Comparison of ENCODE assay signal across 24 mouse cellular contexts in the genomic region with DNA sequence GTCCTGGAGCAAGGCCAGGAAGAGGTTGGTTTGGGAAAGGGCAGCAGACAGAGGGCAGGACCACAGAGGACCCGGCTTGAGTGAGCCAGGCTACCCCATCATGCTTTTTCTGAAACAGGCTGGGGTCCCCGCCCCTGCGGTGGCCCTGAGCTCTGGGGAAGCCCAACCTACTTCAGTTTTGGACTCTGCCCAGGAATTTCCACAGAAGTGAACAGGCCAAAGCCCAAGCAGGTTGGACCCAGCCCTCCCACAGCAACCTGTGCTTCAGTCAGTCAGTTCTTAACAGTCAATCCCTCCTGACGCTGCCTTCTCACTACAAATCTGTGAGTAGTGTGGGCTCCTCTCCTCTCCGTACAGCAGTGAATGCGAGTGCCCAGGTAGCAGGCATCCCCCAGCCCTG. TPM values are rescaled to one million over a fixed set of nuclear protein-coding genes. Genes with fewer than 3 reads are reported as not detected.
DNase-seq lines count a peak whose midpoint lies in the region; ATAC-seq and TF ChIP-seq lines count a peak whose summit lies in the region.
"Had no signal": no experiment of that assay in that cellular context is flagged by ENCODE, and none has a peak within 500 bp of the region (broad histone marks: within the 10 kb centered on the region; RNA-seq: fewer than 3 reads in every experiment).

Gene Slc28a1, plus strand, starts transcription at position 245 of the 400 bp plus-strand sequence.

- peak; percentile 45 for DNase-seq in adrenal gland, postnatal 14 days
- no peak for DNase-seq in adrenal gland, adult 18-20 months (ENCODE audit: low spot score in 2 of 2)
- peak; percentile 26 for DNase-seq in lung, embryonic 14.5 days
- DNase-seq in lung, adult 2 months, result no peak
- peak; percentile 77 to 89 for DNase-seq in kidney, postnatal 36 days
- no peak for DNase-seq in left cerebral cortex, postnatal 25 days (ENCODE audit: low spot score in 2 of 2)
- no peak for DNase-seq in cerebellum, adult 9-11 months
- DNase-seq: cerebellum, adult 18-20 months; gastrocnemius, postnatal 10 days; lung, adult 18-20 months; retina, postnatal 1 day; spleen, adult 18-20 months; thymus, postnatal 25 days had no signal

- 75% methylated on average over 6 of the region's 6 CpGs for whole genome bisulfite sequencing in lung, embryonic 14.5 days
- 64% methylated on average over 6 of the region's 6 CpGs for WGBS in lung, adult 2 months

- H3K36me3 ChIP-seq in lung, embryonic 14.5 days (ENCODE audit: insufficient read depth), result no peaks in the 10 kb centered on the region
- H3K36me3 ChIP-seq: midbrain, embryonic 13.5 days; stomach, embryonic 15.5 days had no signal

- no peaks in the 10 kb centered on the region for H3K9me3 ChIP-seq in lung, embryonic 14.5 days (ENCODE audit: low read depth, low read length)
- H3K9me3 ChIP-seq: midbrain, embryonic 13.5 days; stomach, embryonic 15.5 days had no signal

- TF ChIP-seq POLR2A in lung, adult 2 months (IDR thresholded peaks at IDR 0.05; ENCODE audit: borderline replicate concordance, extremely low read depth, low read depth, low read length), result no peak

- no peak within 1 kb of the TSS for H3K4me3 ChIP-seq in lung, embryonic 14.5 days (ENCODE audit: low read depth, low read length)
- H3K4me3 ChIP-seq in lung, adult 2 months (replicated peaks; ENCODE audit: extremely low read depth, low read depth, low read length), result no peak within 1 kb of the TSS
- H3K4me3 ChIP-seq: erythroblast, embryonic 14.5 days; midbrain, embryonic 13.5 days; myocyte; stomach, embryonic 15.5 days had no signal

- no peak within 1 kb of the TSS for H3K27ac ChIP-seq in lung, embryonic 14.5 days (ENCODE audit: low read depth)
- H3K27ac ChIP-seq: macrophage; midbrain, embryonic 13.5 days; stomach, embryonic 15.5 days had no signal

- ATAC-seq in lung, embryonic 14.5 days (ENCODE audit: insufficient read depth), result no peak
- ATAC-seq in erythroid progenitor cell, adult 5-6 weeks (replicated peaks; ENCODE audit: low FRiP score, poor library complexity, severe bottlenecking), result no peak
- ATAC-seq: midbrain, embryonic 13.5 days; Patski had no signal

- H3K27me3 ChIP-seq in lung, embryonic 14.5 days (ENCODE audit: insufficient read depth, low read length), result no peaks in the 10 kb centered on the region
- H3K27me3 ChIP-seq: midbrain, embryonic 13.5 days; Patski; stomach, embryonic 15.5 days had no signal

- intact Hi-C loops in left cerebral cortex, postnatal 25 days (cut with DNase I), result no loop called here

- no peak for TF ChIP-seq CTCF in lung, embryonic 14.5 days (IDR thresholded peaks at IDR 0.05; ENCODE audit: low read depth)
- TF ChIP-seq CTCF in lung, adult 2 months (IDR thresholded peaks at IDR 0.05; ENCODE audit: insufficient read depth, low read length), result no peak

- H3K9ac ChIP-seq in lung, embryonic 14.5 days, result no peak within 1 kb of the TSS
- H3K9ac ChIP-seq: midbrain, embryonic 13.5 days; stomach, embryonic 15.5 days had no signal

- no peaks in the 10 kb centered on the region for H3K4me1 ChIP-seq in lung, embryonic 14.5 days (ENCODE audit: insufficient read depth)
- no peaks in the 10 kb centered on the region for H3K4me1 ChIP-seq in lung, adult 2 months (ENCODE audit: control insufficient read depth, insufficient read depth, low read length)
- H3K4me1 ChIP-seq: midbrain, embryonic 13.5 days; stomach, embryonic 15.5 days had no signal

- no peak within 1 kb of the TSS for H3K4me2 ChIP-seq in lung, embryonic 14.5 days
- H3K4me2 ChIP-seq: heart, embryonic 11.5 days; midbrain, embryonic 13.5 days; stomach, embryonic 15.5 days had no signal

RNA-seq across cellular contexts. Expression of gene Slc28a1, which starts in this region (rescaled TPM):
- total RNA-seq in adrenal gland, postnatal 14 days (2021), result 0.19 and 0.30 TPM in 2 replicates
- total RNA-seq in adrenal gland, adult 18-20 months (2021), result under 1 TPM in 1 of 2 experiments, not detected in 1; 0.10 TPM
- not detected in 2 replicates for polyA plus RNA-seq in lung, embryonic 14.5 days (2014; fragmentation: Nextera tagmentation; extraction: Ambion mirVana)
- polyA plus RNA-seq in lung, adult 2 months (2012; rRNA removed), result 0.07 and 0.17 TPM in 2 replicates
- total RNA-seq in left cerebral cortex, postnatal 25 days (2021), result under 1 TPM in 1 of 2 experiments, not detected in 1; 0.11 TPM
- not detected in 2 replicates for total RNA-seq in erythroid progenitor cell, adult 5-6 weeks (2015; ENCODE audit: low replicate concordance)
- not detected in 2 replicates for total RNA-seq in erythroid progenitor cell, adult 5-6 weeks (2017; ENCODE audit: low replicate concordance)
- total RNA-seq: hematopoietic stem cell, adult 5-6 weeks; layer of hippocampus, postnatal 14 days; neutrophil, adult 5-6 weeks had no signal
- polyA plus RNA-seq: erythroblast, embryonic 14.5 days; macrophage; midbrain, embryonic 13.5 days; myocyte; Patski had no signal

Comparison
In these comparisons a context has a peak if more than half of its experiments do, and no peak if none do; other contexts are left out.
1. Peak in DNase-seq in adrenal gland, postnatal 14 days; RNA of the gene not detected or under 1 TPM.
2. Peak in DNase-seq in lung, embryonic 14.5 days; RNA of the gene not detected or under 1 TPM.
3. DNase-seq: peak in kidney, postnatal 36 days (2 of 2); none in adrenal gland, adult 18-20 months (0 of 2), lung, adult 2 months (single experiment), left cerebral cortex, postnatal 25 days (0 of 2) and cerebellum, adult 9-11 months (single experiment).